Mouse (Mus musculus) kidney, adult 18-20 months (tissue): ENCODE data around the gene Gm4847.

Experiments used
- DNase-seq: peaks from one replicate; pipeline ENCODE4 v3.0.0; 2021

Gene Gm4847

DNA sequence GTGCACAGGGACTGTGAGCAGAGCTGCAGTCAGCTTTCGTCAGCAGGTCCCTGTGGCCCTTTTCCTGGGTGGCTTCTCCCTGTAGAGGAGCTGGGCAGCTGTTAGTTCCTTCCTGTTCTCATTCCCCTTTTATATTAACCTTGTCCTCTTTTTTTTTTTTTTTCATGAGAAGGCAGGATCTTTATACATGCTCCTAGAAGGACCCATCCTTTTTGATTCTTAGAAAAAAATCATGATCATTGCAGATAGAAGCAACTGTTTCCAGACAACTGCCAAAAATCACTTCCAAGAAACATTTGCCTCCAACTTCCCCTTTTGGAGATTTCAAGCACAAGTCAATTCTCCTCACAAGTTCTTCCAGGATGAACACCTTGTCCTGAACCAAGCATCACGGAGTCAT lies at the start of gene Gm4847:
Gene Gm4847 (minus strand): TSS at position 101 of the 400 bp plus-strand sequence.
- no peak for DNase-seq

DNA sequence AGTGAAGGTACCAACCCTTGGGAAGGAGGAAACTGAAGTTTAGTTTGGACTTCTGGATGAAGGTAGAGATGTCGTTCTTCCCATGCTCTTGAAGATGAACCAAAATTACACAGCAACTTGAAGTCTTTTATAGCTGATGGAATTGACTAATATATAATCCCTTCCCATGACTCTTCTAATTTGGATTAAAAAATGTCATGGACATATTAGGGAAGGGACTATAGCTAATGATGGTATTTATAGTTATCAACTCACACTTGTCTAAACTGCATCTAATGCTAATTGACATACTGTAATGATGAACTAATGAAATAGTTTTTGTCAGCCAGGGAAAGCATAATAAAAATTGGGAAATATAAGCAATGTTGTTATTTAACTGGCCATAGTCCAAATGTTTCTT lies 34.3 kb upstream of the Gm4847 start, which contains the start of gene Fmo9:
Gene Fmo9 (minus strand): TSS at position 101 of the 400 bp plus-strand sequence.
- no peak for DNase-seq

DNA sequence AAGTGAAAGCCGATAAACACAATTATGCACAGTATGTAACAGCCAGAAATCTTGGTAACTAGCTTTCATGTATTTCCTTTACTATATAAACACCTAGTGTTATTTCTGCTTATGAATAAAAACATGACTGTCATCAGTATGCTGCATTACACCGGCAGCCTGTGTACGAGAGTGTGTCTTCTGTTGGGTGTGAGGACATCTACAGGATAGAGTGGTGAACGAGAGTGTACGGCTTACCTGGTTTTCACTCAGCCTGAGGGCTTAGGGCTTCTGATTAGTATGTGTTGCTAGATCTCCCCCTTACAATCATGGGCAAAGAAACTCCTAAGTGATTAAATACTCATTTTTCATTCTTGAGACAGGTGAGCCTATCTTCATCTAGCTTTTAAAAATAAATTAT lies 21.8 kb upstream of the Gm4847 start:
- no peak for DNase-seq

DNA sequence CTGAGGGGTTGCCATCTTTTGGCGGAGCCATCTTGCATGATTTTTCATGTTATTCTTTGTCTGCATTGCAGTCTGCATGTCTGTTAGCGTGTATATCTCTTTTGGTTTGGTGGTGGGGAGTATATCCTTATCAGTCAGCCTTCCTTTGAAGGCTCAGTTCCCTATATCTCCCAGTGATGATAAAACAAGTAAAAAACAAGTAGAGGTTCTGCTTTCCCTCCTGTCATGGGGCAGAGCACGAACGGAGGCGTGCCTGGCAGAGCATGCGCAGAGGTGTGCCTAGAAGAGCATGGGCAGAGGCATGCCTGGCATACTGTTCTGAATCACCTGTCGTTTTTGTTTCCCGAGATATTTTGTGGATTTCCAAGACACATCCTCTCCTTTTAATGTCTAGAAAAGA lies 13.3 kb upstream of the Gm4847 start:
- DNase-seq, result no peak
